Mouse (Mus musculus) cerebellum, adult 18-20 months (tissue): ENCODE results near the gene Hoxb9.
A peak's percentile ranks its signal among the peaks of the same experiment; 100 is the strongest.

Source experiments
- DNase-seq, 2 experiments: peaks; one replicate each; pipeline ENCODE4 v3.0.0; 2021

Hoxb9 gene

GRCm38 (mm10) chr11:96267021-96267920 is 4.0 kb upstream of the Hoxb9 start:
- no peak for DNase-seq

DNA sequence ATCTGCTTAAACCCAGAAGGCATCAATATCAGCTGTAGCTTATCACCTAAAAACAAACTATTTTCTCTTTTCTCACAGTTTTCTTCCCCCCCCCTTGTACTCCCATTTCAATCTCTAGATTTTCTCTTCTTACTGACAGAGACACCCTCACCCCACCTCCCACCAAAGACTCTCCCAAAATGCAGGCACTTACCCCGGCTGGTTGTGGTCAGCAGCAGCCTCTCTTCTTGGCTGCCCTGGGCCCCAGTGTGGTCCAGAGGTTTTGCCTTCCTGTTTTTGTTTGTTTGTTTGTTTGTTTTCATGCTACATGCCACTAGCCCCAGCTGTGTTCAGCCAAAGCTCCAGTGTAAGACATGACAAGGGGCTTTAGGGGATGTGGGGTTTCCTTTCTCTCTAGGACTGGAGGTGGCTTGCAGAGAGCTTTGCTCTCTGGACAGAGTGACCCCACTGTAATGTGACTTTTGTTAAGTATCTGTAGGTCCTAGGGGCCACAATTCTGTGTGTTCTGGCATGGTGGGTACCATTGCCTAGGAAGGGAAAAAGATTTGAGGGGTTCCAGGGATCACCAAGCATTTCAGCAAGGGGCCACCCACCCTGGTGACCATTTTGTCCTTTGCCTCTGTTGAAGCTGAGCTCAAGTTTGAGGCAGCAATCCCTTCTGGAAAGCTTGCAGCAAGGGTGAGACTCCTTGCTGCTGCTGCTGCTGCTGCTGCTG is 3.1 kb upstream of the Hoxb9 start:
- no peak for DNase-seq

GRCm38 (mm10) chr11:96269869-96270268 is 1.4 kb upstream of the Hoxb9 start:
- no peak for DNase-seq

- DNase-seq = no peak
Observed at GRCm38 (mm10) chr11:96271541-96272011, 319 bp downstream of the Hoxb9 start.

GRCm38 (mm10) chr11:96272024-96272921 is 1.0 kb downstream of the Hoxb9 start:
- no peak for DNase-seq

DNA sequence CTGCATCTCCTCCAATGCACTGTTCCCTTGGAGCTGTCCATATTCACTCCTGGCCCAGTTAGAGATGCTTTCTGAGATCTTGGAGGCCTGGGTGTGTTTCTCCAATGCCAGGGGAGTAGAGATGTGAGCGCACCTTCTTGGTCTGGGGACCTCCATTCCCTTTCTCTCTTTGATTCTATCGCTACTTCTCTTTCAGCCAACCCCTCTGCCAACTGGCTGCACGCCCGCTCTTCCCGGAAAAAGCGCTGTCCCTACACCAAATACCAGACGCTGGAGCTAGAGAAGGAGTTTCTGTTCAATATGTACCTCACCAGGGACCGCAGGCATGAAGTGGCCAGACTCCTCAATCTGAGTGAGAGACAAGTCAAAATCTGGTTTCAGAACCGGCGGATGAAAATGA is 3.2 kb downstream of the Hoxb9 start:
- DNase-seq = no peak

GRCm38 (mm10) chr11:96275896-96276295 is 4.6 kb downstream of the Hoxb9 start:
- DNase-seq = no peak

GRCm38 (mm10) chr11:96277151-96278044 is 6.1 kb downstream of the Hoxb9 start:
- DNase-seq = no peak

DNA sequence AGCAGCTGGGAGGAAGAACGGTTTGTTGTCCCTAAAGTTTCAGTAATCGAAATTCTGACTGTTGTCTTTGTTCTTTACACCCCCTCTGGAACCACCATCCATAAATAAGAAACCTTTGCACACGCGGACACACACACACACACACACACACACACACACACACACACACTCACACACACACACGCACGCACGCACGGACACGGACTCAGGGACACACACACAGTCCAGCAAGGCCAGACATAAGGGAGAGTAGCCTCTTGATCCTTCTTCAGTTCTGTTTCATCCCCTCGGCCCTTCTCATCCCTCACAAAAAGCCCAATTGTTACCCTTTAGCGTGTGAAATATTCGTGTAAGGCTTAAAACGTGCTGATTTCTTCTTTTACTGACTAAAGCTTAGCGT is 7.1 kb downstream of the Hoxb9 start:
- no peak for DNase-seq

DNA sequence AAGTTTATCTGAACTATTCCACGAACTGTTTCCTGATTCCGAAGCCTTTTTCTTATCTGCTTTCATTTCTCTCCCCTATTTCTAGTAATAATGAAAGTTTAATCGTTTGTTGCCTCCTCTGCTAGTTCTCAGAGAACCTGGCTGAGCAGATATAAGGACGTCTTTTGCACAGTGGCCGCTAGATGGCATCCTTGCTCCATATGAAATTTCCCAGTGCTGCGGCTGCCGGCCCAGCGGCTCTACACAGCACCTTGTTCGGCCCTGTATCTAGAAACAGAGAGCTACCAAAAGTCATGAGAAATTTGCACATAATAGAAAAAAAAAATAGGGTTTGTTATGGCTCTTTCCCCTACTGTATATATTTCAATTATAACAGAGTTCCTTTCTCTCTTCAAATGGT is 7.5 kb downstream of the Hoxb9 start:
- DNase-seq = peak; percentile 76 to 89

GRCm38 (mm10) chr11:96279421-96280233 is 8.4 kb downstream of the Hoxb9 start:
- DNase-seq = no peak

DNA sequence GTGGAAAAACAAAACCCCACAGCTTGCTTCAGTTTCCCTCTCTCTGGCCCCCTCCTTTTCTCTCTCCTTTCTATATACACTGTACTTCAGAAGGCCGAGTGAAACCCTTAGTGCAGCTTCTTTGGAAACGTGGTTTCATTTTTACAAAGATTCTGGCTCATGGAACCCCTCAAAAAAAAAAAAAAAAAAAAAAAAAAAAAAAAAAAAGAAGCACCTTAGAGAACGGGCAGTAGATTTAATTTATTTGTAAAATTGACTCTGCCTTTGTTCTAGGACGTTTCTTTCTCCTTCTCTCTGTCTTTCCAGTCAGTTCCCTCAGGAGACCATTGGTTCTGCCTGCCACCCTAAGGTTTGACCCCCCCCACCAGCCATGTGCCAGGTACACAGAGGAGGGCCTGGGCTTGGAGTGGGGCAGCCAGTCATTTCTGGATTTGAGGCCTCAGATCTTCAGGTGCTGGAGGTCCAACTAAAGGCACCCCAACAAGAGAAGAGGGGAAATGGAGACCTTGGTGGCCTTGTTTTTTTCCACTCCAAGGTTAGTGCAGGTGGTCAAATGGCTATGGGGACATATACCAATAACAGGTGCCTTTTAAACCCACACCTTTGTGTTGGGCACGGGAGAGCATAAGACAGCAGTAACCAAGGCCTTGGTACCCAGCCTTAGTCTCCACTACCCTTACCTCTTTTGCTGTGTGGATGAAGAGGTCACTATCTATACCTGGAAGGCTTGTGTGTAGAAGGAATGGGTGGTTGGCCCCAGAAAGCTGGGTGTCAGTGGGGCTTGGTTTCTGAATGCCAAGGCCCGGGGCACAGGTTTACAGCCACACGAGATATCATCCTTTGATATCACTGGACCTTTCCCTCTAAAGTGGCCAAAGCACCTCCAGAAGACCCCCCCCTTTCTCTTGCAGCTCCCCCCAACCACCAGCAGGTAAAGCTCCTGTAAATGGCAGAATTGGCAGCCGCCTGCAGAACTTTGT is 9.4 kb downstream of the Hoxb9 start:
- no peak for DNase-seq

- no peak for DNase-seq
Observed at GRCm38 (mm10) chr11:96281396-96281795, 10.1 kb downstream of the Hoxb9 start.

- no peak for DNase-seq
Observed at GRCm38 (mm10) chr11:96281855-96282570, 10.8 kb downstream of the Hoxb9 start, which contains the start of gene Hoxb8. TSS of gene Hoxb8 (plus strand) at chr11:96281905.

- no peak for DNase-seq
Observed at GRCm38 (mm10) chr11:96282795-96283430, 11.7 kb downstream of the Hoxb9 start.

- DNase-seq = no peak
Observed at GRCm38 (mm10) chr11:96284041-96284749, 12.9 kb downstream of the Hoxb9 start.
